Mouse (Mus musculus): ENCODE data around the gene Ltb4r1.
A peak's percentile ranks its signal among the peaks of the same experiment; 100 is the strongest.

Gene Ltb4r1

GRCm38 (mm10) chr14:55765696-55766095, at the start of gene Ltb4r1:
TSS of gene Ltb4r1 (plus strand) at chr14:55765962.
- no peak for TF ChIP-seq GATA4 (IDR thresholded peaks at IDR 0.05; ENCODE audit: insufficient replicate concordance, low read length)

GRCm38 (mm10) chr14:55716271-55716670, 49.5 kb upstream of the Ltb4r1 start:
- TF ChIP-seq GATA4 (IDR thresholded peaks at IDR 0.05; ENCODE audit: insufficient replicate concordance, low read length), result no peak

- TF ChIP-seq GATA4 (IDR thresholded peaks at IDR 0.05; ENCODE audit: insufficient replicate concordance, low read length), result no peak
Measured at GRCm38 (mm10) chr14:55716884-55717283, 48.9 kb upstream of the Ltb4r1 start.

- no peak for TF ChIP-seq GATA4 (IDR thresholded peaks at IDR 0.05; ENCODE audit: insufficient replicate concordance, low read length)
Measured at GRCm38 (mm10) chr14:55719737-55720136, 46.0 kb upstream of the Ltb4r1 start.

GRCm38 (mm10) chr14:55720666-55721065, 45.1 kb upstream of the Ltb4r1 start:
- no peak for TF ChIP-seq GATA4 (IDR thresholded peaks at IDR 0.05; ENCODE audit: insufficient replicate concordance, low read length)

GRCm38 (mm10) chr14:55721076-55721475, 44.7 kb upstream of the Ltb4r1 start:
- TF ChIP-seq GATA4 (IDR thresholded peaks at IDR 0.05; ENCODE audit: insufficient replicate concordance, low read length), result no peak

GRCm38 (mm10) chr14:55721700-55722437, 43.9 kb upstream of the Ltb4r1 start, which contains the start of gene Rabggta:
TSS of gene Rabggta (minus strand) at chr14:55722263.
- no peak for TF ChIP-seq GATA4 (IDR thresholded peaks at IDR 0.05; ENCODE audit: insufficient replicate concordance, low read length)

GRCm38 (mm10) chr14:55722438-55722945, 43.3 kb upstream of the Ltb4r1 start:
- no peak for TF ChIP-seq GATA4 (IDR thresholded peaks at IDR 0.05; ENCODE audit: insufficient replicate concordance, low read length)

- TF ChIP-seq GATA4 (IDR thresholded peaks at IDR 0.05; ENCODE audit: insufficient replicate concordance, low read length), result no peak
Measured at GRCm38 (mm10) chr14:55723433-55723832, 42.3 kb upstream of the Ltb4r1 start.

- TF ChIP-seq GATA4 (IDR thresholded peaks at IDR 0.05; ENCODE audit: insufficient replicate concordance, low read length), result peak; percentile 52; the same call in 1 of the 2 replicates
Measured at GRCm38 (mm10) chr14:55724411-55724871, 41.3 kb upstream of the Ltb4r1 start.

- no peak for TF ChIP-seq GATA4 (IDR thresholded peaks at IDR 0.05; ENCODE audit: insufficient replicate concordance, low read length)
Measured at GRCm38 (mm10) chr14:55726261-55726660, 39.5 kb upstream of the Ltb4r1 start.

GRCm38 (mm10) chr14:55727889-55728685, 37.7 kb upstream of the Ltb4r1 start:
- TF ChIP-seq GATA4 (IDR thresholded peaks at IDR 0.05; ENCODE audit: insufficient replicate concordance, low read length), result no peak

- no peak for TF ChIP-seq GATA4 (IDR thresholded peaks at IDR 0.05; ENCODE audit: insufficient replicate concordance, low read length)
Measured at GRCm38 (mm10) chr14:55730116-55730515, 35.6 kb upstream of the Ltb4r1 start.

- TF ChIP-seq GATA4 (IDR thresholded peaks at IDR 0.05; ENCODE audit: insufficient replicate concordance, low read length), result no peak
Measured at GRCm38 (mm10) chr14:55730531-55731032, 35.2 kb upstream of the Ltb4r1 start.

GRCm38 (mm10) chr14:55733889-55734288, 31.9 kb upstream of the Ltb4r1 start:
- no peak for TF ChIP-seq GATA4 (IDR thresholded peaks at IDR 0.05; ENCODE audit: insufficient replicate concordance, low read length)

- no peak for TF ChIP-seq GATA4 (IDR thresholded peaks at IDR 0.05; ENCODE audit: insufficient replicate concordance, low read length)
Measured at GRCm38 (mm10) chr14:55734869-55735268, 30.9 kb upstream of the Ltb4r1 start.
